Comparison of ENCODE assay signal across 9 mouse cellular contexts in the genomic region with DNA sequence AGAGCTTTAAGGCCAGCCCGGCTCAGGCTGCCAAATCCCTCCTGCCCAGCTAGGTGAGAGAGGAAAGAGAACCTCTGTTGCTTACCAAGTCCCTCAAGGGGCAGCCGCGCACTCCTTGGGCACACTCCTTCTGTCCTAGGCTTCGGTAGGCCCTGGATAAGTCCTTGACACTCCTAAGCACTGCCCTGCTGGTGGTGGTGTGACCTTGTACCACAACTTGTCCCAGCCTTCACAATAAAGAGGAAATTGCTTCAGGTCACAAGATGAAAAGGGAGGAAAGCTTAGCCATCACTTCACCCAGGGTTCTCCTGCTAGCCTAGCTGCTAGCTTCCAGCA. TPM values are rescaled to one million over a fixed set of nuclear protein-coding genes. Genes with fewer than 3 reads are reported as not detected.
DNase-seq lines count a peak whose midpoint lies in the region; ATAC-seq and TF ChIP-seq lines count a peak whose summit lies in the region.
"Had no signal": no experiment of that assay in that cellular context is flagged by ENCODE, and none has a peak within 500 bp of the region (broad histone marks: within the 10 kb centered on the region; RNA-seq: fewer than 3 reads in every experiment).

Gene Kcnf1 (minus strand): TSS at position 132 of the 336 bp plus-strand sequence.

- intact Hi-C loops in left cerebral cortex, postnatal 10 days (cut with DNase I): loop anchor here (5.0 to 10.0 kb wide), 3 partner anchors 76 to 144 kb away; no protein-coding TSS in a partner anchor

- no peak for TF ChIP-seq POLR2A in thymus, adult 2 months (IDR thresholded peaks at IDR 0.05; ENCODE audit: control insufficient read depth, extremely low read depth, insufficient read depth, low read length, poor library complexity)

- peak within 1 kb of the TSS; percentile 38 for H3K9ac ChIP-seq in lung, embryonic 14.5 days
- H3K9ac ChIP-seq in forebrain, embryonic 12.5 days: peak within 1 kb of the TSS; percentile 68
- peak within 1 kb of the TSS; percentile 76 for H3K9ac ChIP-seq in neural tube, embryonic 14.5 days (replicated peaks; ENCODE audit: low read depth, low read length)

- H3K9me3 ChIP-seq in lung, embryonic 14.5 days (ENCODE audit: low read depth, low read length): no peaks in the 10 kb centered on the region
- no peaks in the 10 kb centered on the region for H3K9me3 ChIP-seq in forebrain, embryonic 12.5 days
- H3K9me3 ChIP-seq in neural tube, embryonic 14.5 days (ENCODE audit: control insufficient read depth, low read length): no peaks in the 10 kb centered on the region

- H3K27me3 ChIP-seq in lung, embryonic 14.5 days (ENCODE audit: insufficient read depth, low read length): peaks cover 31% of the 10 kb centered on the region
- peaks cover 36% of the 10 kb centered on the region for H3K27me3 ChIP-seq in forebrain, embryonic 12.5 days
- H3K27me3 ChIP-seq in neural tube, embryonic 14.5 days (ENCODE audit: control insufficient read depth, insufficient read depth, low read length): peaks cover 7% of the 10 kb centered on the region
- no peaks in the 10 kb centered on the region; the same call in 1 of the 2 replicates for H3K27me3 ChIP-seq in thymus, adult 2 months (ENCODE audit: control insufficient read depth, insufficient read depth, low read length)

- no peaks in the 10 kb centered on the region for H3K36me3 ChIP-seq in lung, embryonic 14.5 days (ENCODE audit: insufficient read depth)
- H3K36me3 ChIP-seq in forebrain, embryonic 12.5 days (replicated peaks): no peaks in the 10 kb centered on the region
- H3K36me3 ChIP-seq in neural tube, embryonic 14.5 days (ENCODE audit: control insufficient read depth, insufficient read depth, low read length): no peaks in the 10 kb centered on the region
- H3K36me3 ChIP-seq in thymus, adult 2 months (ENCODE audit: control insufficient read depth, insufficient read depth, low read length): no peaks in the 10 kb centered on the region

- H3K4me1 ChIP-seq in lung, embryonic 14.5 days (ENCODE audit: insufficient read depth): no peaks in the 10 kb centered on the region
- peaks cover 13% of the 10 kb centered on the region for H3K4me1 ChIP-seq in forebrain, embryonic 12.5 days
- H3K4me1 ChIP-seq in neural tube, embryonic 14.5 days (ENCODE audit: control insufficient read depth, insufficient read depth, low read length): no peaks in the 10 kb centered on the region
- H3K4me1 ChIP-seq in thymus, adult 2 months (replicated peaks; ENCODE audit: control insufficient read depth, insufficient read depth, low read length): no peaks in the 10 kb centered on the region

- peak within 1 kb of the TSS; percentile 89 for H3K4me2 ChIP-seq in lung, embryonic 14.5 days
- H3K4me2 ChIP-seq in forebrain, embryonic 12.5 days: peak within 1 kb of the TSS; percentile 99
- peak within 1 kb of the TSS; percentile 93 for H3K4me2 ChIP-seq in neural tube, embryonic 14.5 days (ENCODE audit: low read depth, low read length)

- H3K27ac ChIP-seq in lung, embryonic 14.5 days (ENCODE audit: low read depth): no peak within 1 kb of the TSS
- 0 out of 2 replicates have a peak within 1 kb of the TSS, but pooled peaks have one; percentile 31 for H3K27ac ChIP-seq in forebrain, embryonic 12.5 days
- H3K27ac ChIP-seq in neural tube, embryonic 14.5 days (ENCODE audit: low read depth, low read length): peak within 1 kb of the TSS; percentile 62; the same call in 1 of the 2 replicates
- H3K27ac ChIP-seq in thymus, adult 2 months (ENCODE audit: control insufficient read depth, insufficient read depth, low read length): no peak within 1 kb of the TSS

- DNase-seq in lung, embryonic 14.5 days: no peak
- no peak for DNase-seq in lung, postnatal 36 days
- no peak for DNase-seq in left cerebral cortex, postnatal 10 days (ENCODE audit: extremely low spot score in 1 of 2, low spot score in 2 of 2)
- DNase-seq in thymus, adult 2 months: no peak
- DNase-seq in right cerebral cortex, adult 2 months (ENCODE audit: low spot score in 2 of 2): no peak

- 0 out of 2 replicates have a peak, but pooled peaks have one; percentile 22 for ATAC-seq in lung, embryonic 14.5 days (ENCODE audit: insufficient read depth)
- ATAC-seq in forebrain, embryonic 12.5 days (ENCODE audit: low FRiP score): no peak; the same call in 1 of the 2 replicates
- peak; percentile 40 for ATAC-seq in neural tube, embryonic 14.5 days (ENCODE audit: low read depth)
- ATAC-seq in granulocyte monocyte progenitor cell, adult 5-6 weeks (replicated peaks; ENCODE audit: poor library complexity, severe bottlenecking): no peak

- H3K4me3 ChIP-seq in lung, embryonic 14.5 days (ENCODE audit: low read depth, low read length): peak within 1 kb of the TSS; percentile 44
- H3K4me3 ChIP-seq in forebrain, embryonic 12.5 days (replicated peaks): peak within 1 kb of the TSS; percentile 52
- peak within 1 kb of the TSS; percentile 59 for H3K4me3 ChIP-seq in neural tube, embryonic 14.5 days (ENCODE audit: low read depth, low read length)
- no peak within 1 kb of the TSS for H3K4me3 ChIP-seq in thymus, adult 2 months (ENCODE audit: control insufficient read depth, insufficient read depth, low read length)

- 18% methylated on average over 4 of the region's 4 CpGs for WGBS in lung, embryonic 14.5 days
- WGBS in forebrain, embryonic 12.5 days: 12% methylated on average over 4 of the region's 4 CpGs
- WGBS in neural tube, embryonic 14.5 days: 27% methylated on average over 4 of the region's 4 CpGs
- 64% methylated on average over 4 of the region's 4 CpGs for WGBS in thymus, adult 2 months

- TF ChIP-seq CTCF in lung, embryonic 14.5 days (IDR thresholded peaks at IDR 0.05; ENCODE audit: low read depth): no peak
- TF ChIP-seq CTCF in thymus, adult 2 months (IDR thresholded peaks at IDR 0.05; ENCODE audit: borderline replicate concordance, control insufficient read depth, extremely low read depth, insufficient read depth, low read length, poor library complexity): no peak

RNA-seq across cellular contexts. Expression of gene Kcnf1, which starts in this region (rescaled TPM):
- polyA plus RNA-seq in lung, embryonic 14.5 days (2014; fragmentation: Nextera tagmentation; extraction: Ambion mirVana): 0.19 and 0.34 TPM in 2 replicates
- polyA plus RNA-seq in forebrain, embryonic 12.5 days (2016; fragmentation: Nextera tagmentation; extraction: Ambion mirVana): 2.3 and 2.8 TPM in 2 replicates
- 100 to 1,000 TPM in 1 of 2 experiments, 10 to 100 TPM in 1; 93.6 to 105 TPM for total RNA-seq in left cerebral cortex, postnatal 10 days (2021)
- 2.1 and 2.8 TPM in 2 replicates for polyA plus RNA-seq in neural tube, embryonic 14.5 days (2014; fragmentation: Nextera tagmentation; extraction: Ambion mirVana)
- polyA plus RNA-seq in thymus, adult 2 months (2012; rRNA removed): 0.17 and 0.75 TPM in 2 replicates
- not detected in 2 replicates for total RNA-seq in granulocyte monocyte progenitor cell, adult 5-6 weeks (2014; fragmentation: Nextera tagmentation)
- not detected in 2 replicates for total RNA-seq in granulocyte monocyte progenitor cell, adult 5-6 weeks (2017)
- total RNA-seq: neutrophil, adult 5-6 weeks had no signal

Comparison
In these comparisons a context has a peak if more than half of its experiments do, and no peak if none do; other contexts are left out.
1. RNA of gene Kcnf1 (total RNA-seq): 93.6 to 105 TPM in left cerebral cortex, postnatal 10 days; not detected in granulocyte monocyte progenitor cell, adult 5-6 weeks; every median in the first group is over 10 times any median in the second.
2. Peak in ATAC-seq, H3K4me3 ChIP-seq, H3K9ac ChIP-seq and H3K4me2 ChIP-seq in lung, embryonic 14.5 days; RNA of the gene not detected or under 1 TPM.
3. H3K27ac ChIP-seq: peak in forebrain, embryonic 12.5 days (single experiment) and neural tube, embryonic 14.5 days (single experiment); none in lung, embryonic 14.5 days (single experiment) and thymus, adult 2 months (single experiment).
4. Peak in every context shown above with its lines, with median percentiles within 50 percentile points of each other: H3K4me2 ChIP-seq and H3K9ac ChIP-seq.